Mouse (Mus musculus): ENCODE measurements around the gene Slpi. TPM values are rescaled to one million over a fixed set of nuclear protein-coding genes. Genes with fewer than 3 reads are reported as not detected.

Gene Slpi
- total and polyA plus RNA-seq, 3 experiments = not detected

- no peak overlapping the region for H3K4me3 ChIP-seq (ENCODE audit: low read depth, low read length)
- H3K9me3 ChIP-seq (replicated peaks) = peaks cover 6% of the 10 kb centered on the region
- H3K36me3 ChIP-seq (replicated peaks) = no peaks in the 10 kb centered on the region
- H3K4me1 ChIP-seq (ENCODE audit: insufficient read depth, low read depth, low read length) = no peaks in the 10 kb centered on the region
- peaks cover 15% of the 10 kb centered on the region; the same call in 1 of the 2 replicates for H3K27me3 ChIP-seq (ENCODE audit: insufficient read depth, low read length)
- TF ChIP-seq TAL1 (conservative IDR thresholded peaks at IDR 0.05; ENCODE audit: low read depth, low read length) = no peak
- TF ChIP-seq POLR2AphosphoS5 (IDR thresholded peaks at IDR 0.05; ENCODE audit: insufficient replicate concordance, low read depth, low read length) = no peak
- TF ChIP-seq GATA2 (IDR thresholded peaks at IDR 0.05; ENCODE audit: borderline replicate concordance, low read depth, low read length) = no peak
- TF ChIP-seq GATA1 (IDR thresholded peaks at IDR 0.05; ENCODE audit: borderline replicate concordance, low read length) = no peak
- 0 out of 2 replicates have a peak, but pooled peaks have one; percentile 1 for TF ChIP-seq CTCF (IDR thresholded peaks at IDR 0.05; ENCODE audit: low read depth, low read length)
- DNase-seq (ENCODE audit: low spot score) (no peak), ATAC-seq (ENCODE audit: extremely low read depth, insufficient number of reproducible peaks, low FRiP score, poor library complexity, severe bottlenecking) (no peak)
Measured at GRCm38 (mm10) chr2:164403396-164404081, 14.6 kb upstream of the Slpi start.

- H3K27me3 ChIP-seq (ENCODE audit: insufficient read depth, low read length) = peaks cover 15% of the 10 kb centered on the region; the same call in 1 of the 2 replicates
- no peaks in the 10 kb centered on the region for H3K36me3 ChIP-seq (replicated peaks)
- H3K4me1 ChIP-seq (ENCODE audit: insufficient read depth, low read depth, low read length) = no peaks in the 10 kb centered on the region
- no peak for TF ChIP-seq GATA1 (IDR thresholded peaks at IDR 0.05; ENCODE audit: borderline replicate concordance, low read length)
- peak; percentile 26; the same call in 1 of the 2 replicates for TF ChIP-seq CTCF (IDR thresholded peaks at IDR 0.05; ENCODE audit: low read depth, low read length)
- peaks cover 6% of the 10 kb centered on the region for H3K9me3 ChIP-seq (replicated peaks)
- DNase-seq (ENCODE audit: low spot score) (peak; percentile 37), ATAC-seq (ENCODE audit: extremely low read depth, insufficient number of reproducible peaks, low FRiP score, poor library complexity, severe bottlenecking) (no peak)
- no peak within 1 kb of the TSS for H3K4me3 ChIP-seq (ENCODE audit: low read depth, low read length)
Measured at GRCm38 (mm10) chr2:164402906-164403305, 14.0 kb upstream of the Slpi start, which contains the start of gene Rbpjl. TSS of gene Rbpjl (plus strand) at chr2:164403141.

- H3K27me3 ChIP-seq (ENCODE audit: insufficient read depth, low read length) = peaks cover 9% of the 10 kb centered on the region; the same call in 1 of the 2 replicates
- H3K36me3 ChIP-seq (replicated peaks) = no peaks in the 10 kb centered on the region
Measured at GRCm38 (mm10) chr2:164396911-164397310, 8.0 kb upstream of the Slpi start.

GRCm38 (mm10) chr2:164396076-164396475 lies 7.2 kb upstream of the Slpi start:
- H3K27me3 ChIP-seq (ENCODE audit: insufficient read depth, low read length) = peaks cover 9% of the 10 kb centered on the region; the same call in 1 of the 2 replicates
- ATAC-seq (ENCODE audit: extremely low read depth, insufficient number of reproducible peaks, low FRiP score, poor library complexity, severe bottlenecking) (no peak), DNase-seq (ENCODE audit: low spot score) (no peak)
- H3K36me3 ChIP-seq (replicated peaks) = no peaks in the 10 kb centered on the region
- no peak overlapping the region for H3K4me3 ChIP-seq (ENCODE audit: low read depth, low read length)
- TF ChIP-seq TAL1 (conservative IDR thresholded peaks at IDR 0.05; ENCODE audit: low read depth, low read length) (no peak), POLR2AphosphoS5 (IDR thresholded peaks at IDR 0.05; ENCODE audit: insufficient replicate concordance, low read depth, low read length) (no peak), CTCF (IDR thresholded peaks at IDR 0.05; ENCODE audit: low read depth, low read length) (no peak), GATA2 (IDR thresholded peaks at IDR 0.05; ENCODE audit: borderline replicate concordance, low read depth, low read length) (no peak), GATA1 (IDR thresholded peaks at IDR 0.05; ENCODE audit: borderline replicate concordance, low read length) (no peak)
- no peaks in the 10 kb centered on the region for H3K4me1 ChIP-seq (ENCODE audit: insufficient read depth, low read depth, low read length)
- peaks cover 6% of the 10 kb centered on the region for H3K9me3 ChIP-seq (replicated peaks)

More at GRCm38 (mm10) chr2:164396911-164397310, 8.0 kb upstream of the Slpi start:
- no peak for ATAC-seq (ENCODE audit: extremely low read depth, insufficient number of reproducible peaks, low FRiP score, poor library complexity, severe bottlenecking)
- no peak overlapping the region for H3K4me3 ChIP-seq (ENCODE audit: low read depth, low read length)
- no peak for DNase-seq (ENCODE audit: low spot score)
- H3K9me3 ChIP-seq (replicated peaks) = peaks cover 6% of the 10 kb centered on the region
- H3K4me1 ChIP-seq (ENCODE audit: insufficient read depth, low read depth, low read length) = no peaks in the 10 kb centered on the region
- no peak for TF ChIP-seq POLR2AphosphoS5 (IDR thresholded peaks at IDR 0.05; ENCODE audit: insufficient replicate concordance, low read depth, low read length)
- TF ChIP-seq GATA1 (IDR thresholded peaks at IDR 0.05; ENCODE audit: borderline replicate concordance, low read length) = no peak
- TF ChIP-seq CTCF (IDR thresholded peaks at IDR 0.05; ENCODE audit: low read depth, low read length) = no peak
- TF ChIP-seq GATA2 (IDR thresholded peaks at IDR 0.05; ENCODE audit: borderline replicate concordance, low read depth, low read length) = no peak
- TF ChIP-seq TAL1 (conservative IDR thresholded peaks at IDR 0.05; ENCODE audit: low read depth, low read length) = no peak

- ATAC-seq (ENCODE audit: extremely low read depth, insufficient number of reproducible peaks, low FRiP score, poor library complexity, severe bottlenecking) (no peak), DNase-seq (ENCODE audit: low spot score) (no peak)
- no peak for TF ChIP-seq CTCF (IDR thresholded peaks at IDR 0.05; ENCODE audit: low read depth, low read length)
- TF ChIP-seq GATA1 (IDR thresholded peaks at IDR 0.05; ENCODE audit: borderline replicate concordance, low read length) = no peak
- TF ChIP-seq GATA2 (IDR thresholded peaks at IDR 0.05; ENCODE audit: borderline replicate concordance, low read depth, low read length) = no peak
- no peak for TF ChIP-seq POLR2AphosphoS5 (IDR thresholded peaks at IDR 0.05; ENCODE audit: insufficient replicate concordance, low read depth, low read length)
- TF ChIP-seq TAL1 (conservative IDR thresholded peaks at IDR 0.05; ENCODE audit: low read depth, low read length) = no peak
- Histone ChIP-seq H3K4me3 (ENCODE audit: low read depth, low read length) (no peak overlapping the region), H3K27me3 (ENCODE audit: insufficient read depth, low read length) (peaks cover 6% of the 10 kb centered on the region; the same call in 1 of the 2 replicates), H3K4me1 (ENCODE audit: insufficient read depth, low read depth, low read length) (no peaks in the 10 kb centered on the region), H3K36me3 (replicated peaks) (no peaks in the 10 kb centered on the region), H3K9me3 (replicated peaks) (no peaks in the 10 kb centered on the region)
Measured at GRCm38 (mm10) chr2:164393126-164393525, 4.2 kb upstream of the Slpi start.

- TF ChIP-seq POLR2AphosphoS5 (IDR thresholded peaks at IDR 0.05; ENCODE audit: insufficient replicate concordance, low read depth, low read length) (no peak), TAL1 (conservative IDR thresholded peaks at IDR 0.05; ENCODE audit: low read depth, low read length) (no peak), CTCF (IDR thresholded peaks at IDR 0.05; ENCODE audit: low read depth, low read length) (no peak), GATA1 (IDR thresholded peaks at IDR 0.05; ENCODE audit: borderline replicate concordance, low read length) (no peak), GATA2 (IDR thresholded peaks at IDR 0.05; ENCODE audit: borderline replicate concordance, low read depth, low read length) (no peak)
- H3K4me1 ChIP-seq (ENCODE audit: insufficient read depth, low read depth, low read length) = no peaks in the 10 kb centered on the region; the same call in 1 of the 2 replicates
- H3K36me3 ChIP-seq (replicated peaks) = no peaks in the 10 kb centered on the region
- DNase-seq (ENCODE audit: low spot score) (no peak), ATAC-seq (ENCODE audit: extremely low read depth, insufficient number of reproducible peaks, low FRiP score, poor library complexity, severe bottlenecking) (no peak)
- no peak overlapping the region; the same call in 1 of the 2 replicates for H3K4me3 ChIP-seq (ENCODE audit: low read depth, low read length)
- no peaks in the 10 kb centered on the region for H3K9me3 ChIP-seq (replicated peaks)
- peaks cover 6% of the 10 kb centered on the region; the same call in 1 of the 2 replicates for H3K27me3 ChIP-seq (ENCODE audit: insufficient read depth, low read length)
Measured at GRCm38 (mm10) chr2:164389499-164389898, 604 bp upstream of the Slpi start.

Measured in G1E (cell line).